Mouse (Mus musculus) cerebellum, adult 9-10 months (tissue): ENCODE measurements at regions not wholly inside any gene's neighbourhood (a gene's known extent, or its start where the extent isn't known, plus 50 kb on each side); places are given as distances from the start of the nearest gene placed in this dataset.

Experiments
- DNase-seq: peaks from one replicate; pipeline ENCODE4 v3.0.0; 2022

- peak; percentile 13 for DNase-seq
These were observed 153.8 kb downstream of the Lmbrd1 start for GRCm38 (mm10) chr1:24832246-24832645.

GRCm38 (mm10) chr1:24866877-24867276 is 188.4 kb downstream of the Lmbrd1 start:
- DNase-seq: no peak

GRCm38 (mm10) chr1:24869772-24870171 is 191.3 kb downstream of the Lmbrd1 start:
- peak; percentile 83 for DNase-seq

GRCm38 (mm10) chr1:24870685-24871417 is 192.4 kb downstream of the Lmbrd1 start:
- DNase-seq: peak; percentile 84

GRCm38 (mm10) chr1:24877014-24877413 is 198.6 kb downstream of the Lmbrd1 start:
- DNase-seq: peak; percentile 78

- peak; percentile 86 for DNase-seq
These were observed 205.2 kb downstream of the Lmbrd1 start for GRCm38 (mm10) chr1:24883638-24884037.

- DNase-seq: peak; percentile 75
These were observed 222.8 kb downstream of the Lmbrd1 start for GRCm38 (mm10) chr1:24901278-24901677.

GRCm38 (mm10) chr1:24938303-24939263 is 260.2 kb downstream of the Lmbrd1 start:
- peak; percentile 4 for DNase-seq

- no peak for DNase-seq
These were observed 264.4 kb downstream of the Lmbrd1 start for GRCm38 (mm10) chr1:24942757-24943296.

GRCm38 (mm10) chr1:24943451-24943850 is 265.0 kb downstream of the Lmbrd1 start:
- no peak for DNase-seq

- no peak for DNase-seq
These were observed 294.3 kb downstream of the Lmbrd1 start for GRCm38 (mm10) chr1:24972681-24973080.

GRCm38 (mm10) chr1:25008456-25009169 is 330.2 kb downstream of the Lmbrd1 start:
- DNase-seq: no peak

GRCm38 (mm10) chr1:25012754-25013153 is 334.3 kb downstream of the Lmbrd1 start:
- DNase-seq: no peak
